Mouse (Mus musculus): ENCODE results near the gene Gm1113. TPM values are rescaled to one million over a fixed set of nuclear protein-coding genes. Genes with fewer than 3 reads are reported as not detected.
A peak's percentile ranks its signal among the peaks of the same experiment; 100 is the strongest.

The Gm1113 gene
- polyA plus RNA-seq, 1 experiment from 2014 or later, result not detected

DNA sequence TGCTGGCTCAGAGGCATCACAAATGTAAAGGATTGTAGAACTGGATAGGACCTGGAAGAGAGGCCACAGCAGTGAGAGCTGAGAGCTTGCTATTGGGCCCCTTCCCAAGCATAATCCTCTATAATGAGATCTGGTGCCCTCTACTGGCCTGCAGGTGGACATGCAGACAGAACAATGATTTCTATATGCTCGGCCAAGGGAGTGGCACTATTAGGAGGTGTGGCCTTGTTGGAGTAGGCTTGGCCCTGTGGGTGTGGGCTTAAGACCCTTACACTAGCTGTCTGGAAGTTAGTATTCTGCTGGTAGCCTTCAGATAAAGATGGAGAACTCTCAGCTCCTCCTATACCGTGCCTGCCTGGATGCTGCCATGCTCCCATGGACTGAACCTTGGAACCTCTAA, 17.0 kb upstream of the Gm1113 start:
- DNase-seq (ENCODE audit: low spot score), result peak; percentile 90
- H3K36me3 ChIP-seq (ENCODE audit: control insufficient read depth, insufficient read depth, low read length), result no peaks in the 10 kb centered on the region
- no peak overlapping the region for H3K27ac ChIP-seq (ENCODE audit: low read depth, low read length)
- H3K4me3 ChIP-seq (ENCODE audit: low read depth, low read length), result no peak overlapping the region
- no peak overlapping the region for H3K4me2 ChIP-seq (ENCODE audit: low read length)
- H3K27me3 ChIP-seq (replicated peaks; ENCODE audit: control insufficient read depth, insufficient read depth, low read length), result 0 out of 2 replicates have a peak, but pooled peaks cover 2% of the 10 kb centered on the region
- peak; percentile 94 for ATAC-seq
- H3K9me3 ChIP-seq (replicated peaks; ENCODE audit: control insufficient read depth, low read length), result no peaks in the 10 kb centered on the region
- no peak overlapping the region for H3K9ac ChIP-seq (ENCODE audit: low read length)
- no peaks in the 10 kb centered on the region for H3K4me1 ChIP-seq (ENCODE audit: control insufficient read depth, insufficient read depth, low read length)
- WGBS, result 6% methylated on average over 2 of the region's 2 CpGs

DNA sequence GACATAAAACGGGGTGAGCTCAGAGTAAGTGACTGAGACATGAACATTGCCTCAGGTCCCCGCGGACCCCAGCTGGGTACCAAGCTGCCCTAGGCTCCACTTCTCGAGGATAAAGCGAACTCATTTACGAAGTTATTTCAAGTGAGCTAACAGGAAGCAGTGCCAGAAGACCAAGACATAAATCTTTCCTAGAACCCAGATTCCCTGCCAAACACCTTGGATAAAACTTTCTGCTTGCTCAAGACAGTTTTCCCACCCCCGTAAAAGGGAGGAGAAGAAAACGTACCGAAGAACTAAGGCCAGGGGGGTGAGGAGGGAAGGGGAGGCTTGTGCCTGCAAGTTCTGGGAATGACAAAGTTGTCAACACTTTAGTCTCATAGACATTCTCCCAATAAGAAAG, 15.2 kb upstream of the Gm1113 start:
- ATAC-seq, result no peak
- no peak overlapping the region for H3K4me3 ChIP-seq (ENCODE audit: low read depth, low read length)
- 0 out of 2 replicates have a peak, but pooled peaks cover 2% of the 10 kb centered on the region for H3K27me3 ChIP-seq (replicated peaks; ENCODE audit: control insufficient read depth, insufficient read depth, low read length)
- no peaks in the 10 kb centered on the region for H3K9me3 ChIP-seq (replicated peaks; ENCODE audit: control insufficient read depth, low read length)
- H3K4me2 ChIP-seq (ENCODE audit: low read length), result no peak overlapping the region
- H3K36me3 ChIP-seq (ENCODE audit: control insufficient read depth, insufficient read depth, low read length), result no peaks in the 10 kb centered on the region
- no peak overlapping the region for H3K9ac ChIP-seq (ENCODE audit: low read length)
- 79% methylated on average over 9 of the region's 9 CpGs for WGBS
- H3K27ac ChIP-seq (ENCODE audit: low read depth, low read length), result no peak overlapping the region
- DNase-seq (ENCODE audit: low spot score), result no peak
- H3K4me1 ChIP-seq (ENCODE audit: control insufficient read depth, insufficient read depth, low read length), result no peaks in the 10 kb centered on the region

DNA sequence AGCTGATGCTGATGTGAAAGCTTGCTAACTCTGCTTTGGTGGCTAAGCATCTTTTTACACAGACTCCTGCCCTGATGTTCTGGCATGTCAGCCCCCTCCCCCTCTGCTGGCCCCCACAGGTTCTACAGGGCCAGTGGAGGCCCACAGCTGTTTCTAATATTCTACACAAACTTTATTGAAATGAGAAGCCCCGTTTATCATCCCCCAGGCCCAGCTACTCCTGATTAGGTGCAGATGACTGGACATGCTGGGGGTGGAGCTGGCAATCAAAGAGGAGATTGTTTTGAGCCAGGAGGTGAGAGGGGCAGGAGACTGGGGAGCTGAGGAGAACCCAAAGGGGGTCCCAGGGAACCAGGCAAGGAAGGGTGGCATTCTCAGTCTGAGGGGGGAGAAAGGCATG, 11.7 kb upstream of the Gm1113 start:
- Histone ChIP-seq H3K27me3 (replicated peaks; ENCODE audit: control insufficient read depth, insufficient read depth, low read length) (0 out of 2 replicates have a peak, but pooled peaks cover 2% of the 10 kb centered on the region), H3K4me1 (ENCODE audit: control insufficient read depth, insufficient read depth, low read length) (no peaks in the 10 kb centered on the region), H3K9ac (ENCODE audit: low read length) (no peak overlapping the region), H3K27ac (ENCODE audit: low read depth, low read length) (no peak overlapping the region), H3K4me3 (ENCODE audit: low read depth, low read length) (no peak overlapping the region), H3K4me2 (ENCODE audit: low read length) (no peak overlapping the region), H3K9me3 (replicated peaks; ENCODE audit: control insufficient read depth, low read length) (no peaks in the 10 kb centered on the region), H3K36me3 (ENCODE audit: control insufficient read depth, insufficient read depth, low read length) (no peaks in the 10 kb centered on the region)
- ATAC-seq (no peak), DNase-seq (ENCODE audit: low spot score) (no peak)
- WGBS, result 16% methylated on average over 1 of the region's 1 CpGs

DNA sequence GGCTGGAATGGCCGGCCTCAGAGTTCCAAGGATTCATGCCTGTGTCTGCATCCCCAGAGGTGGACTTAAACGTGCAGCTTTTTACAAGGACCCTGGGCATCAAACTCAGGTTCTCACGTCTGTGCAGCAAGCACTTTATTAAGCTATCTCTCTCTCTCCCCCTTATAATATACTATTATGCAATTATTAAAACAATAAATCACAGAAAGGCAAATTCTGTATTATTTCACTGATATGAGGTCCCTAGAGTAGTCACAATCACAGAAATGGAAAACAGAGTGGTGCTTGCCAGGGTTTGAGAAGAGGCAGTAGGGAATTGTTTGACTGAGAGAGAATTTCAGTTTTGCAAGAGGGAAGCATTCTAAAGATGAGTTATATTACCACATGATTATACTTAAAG, 11.1 kb upstream of the Gm1113 start:
- Histone ChIP-seq H3K27me3 (replicated peaks; ENCODE audit: control insufficient read depth, insufficient read depth, low read length) (0 out of 2 replicates have a peak, but pooled peaks cover 2% of the 10 kb centered on the region), H3K27ac (ENCODE audit: low read depth, low read length) (no peak overlapping the region), H3K4me1 (ENCODE audit: control insufficient read depth, insufficient read depth, low read length) (peaks cover under 1% of the 10 kb centered on the region; the same call in 1 of the 2 replicates), H3K36me3 (ENCODE audit: control insufficient read depth, insufficient read depth, low read length) (no peaks in the 10 kb centered on the region), H3K9ac (ENCODE audit: low read length) (no peak overlapping the region), H3K4me2 (ENCODE audit: low read length) (no peak overlapping the region), H3K4me3 (ENCODE audit: low read depth, low read length) (no peak overlapping the region), H3K9me3 (replicated peaks; ENCODE audit: control insufficient read depth, low read length) (no peaks in the 10 kb centered on the region)
- WGBS, result 74% methylated on average over 3 of the region's 3 CpGs
- DNase-seq (ENCODE audit: low spot score), result no peak
- no peak for ATAC-seq

DNA sequence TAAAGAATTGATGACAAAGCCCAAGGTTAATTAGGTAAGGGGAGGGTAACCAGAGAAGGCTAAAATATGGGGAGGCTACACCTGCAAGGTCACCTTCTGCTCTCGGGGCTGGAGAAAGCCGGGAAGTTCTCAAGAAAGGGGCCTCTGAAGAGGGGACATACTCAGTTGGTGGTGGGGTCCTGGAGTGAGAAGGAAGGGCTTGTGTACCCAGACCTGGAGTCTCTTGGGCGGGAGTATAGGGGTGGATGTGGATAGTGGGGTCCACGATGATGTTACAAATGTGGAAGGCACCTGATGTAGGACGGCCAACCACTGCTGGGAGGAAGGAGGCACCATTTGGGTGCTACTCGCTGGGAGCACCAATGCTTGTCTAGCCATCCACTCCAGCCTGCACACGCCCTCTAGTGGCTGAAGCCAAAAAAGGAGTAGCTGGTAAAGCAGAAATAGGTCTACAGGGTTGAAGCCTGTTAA, 5.9 kb upstream of the Gm1113 start:
- H3K4me3 ChIP-seq (ENCODE audit: low read depth, low read length), result no peak overlapping the region
- H3K36me3 ChIP-seq (ENCODE audit: control insufficient read depth, insufficient read depth, low read length), result no peaks in the 10 kb centered on the region
- peak overlapping the region; percentile 71; the same call in 1 of the 2 replicates for H3K27ac ChIP-seq (ENCODE audit: low read depth, low read length)
- H3K9ac ChIP-seq (ENCODE audit: low read length), result no peak overlapping the region
- H3K9me3 ChIP-seq (replicated peaks; ENCODE audit: control insufficient read depth, low read length), result no peaks in the 10 kb centered on the region
- no peaks in the 10 kb centered on the region for H3K27me3 ChIP-seq (replicated peaks; ENCODE audit: control insufficient read depth, insufficient read depth, low read length)
- WGBS, result 13% methylated on average over 7 of the region's 7 CpGs
- ATAC-seq, result peak; percentile 85
- H3K4me2 ChIP-seq (ENCODE audit: low read length), result peak overlapping the region; percentile 34; the same call in 1 of the 2 replicates
- peak; percentile 87 for DNase-seq (ENCODE audit: low spot score)
- H3K4me1 ChIP-seq (ENCODE audit: control insufficient read depth, insufficient read depth, low read length), result peaks cover 15% of the 10 kb centered on the region

DNA sequence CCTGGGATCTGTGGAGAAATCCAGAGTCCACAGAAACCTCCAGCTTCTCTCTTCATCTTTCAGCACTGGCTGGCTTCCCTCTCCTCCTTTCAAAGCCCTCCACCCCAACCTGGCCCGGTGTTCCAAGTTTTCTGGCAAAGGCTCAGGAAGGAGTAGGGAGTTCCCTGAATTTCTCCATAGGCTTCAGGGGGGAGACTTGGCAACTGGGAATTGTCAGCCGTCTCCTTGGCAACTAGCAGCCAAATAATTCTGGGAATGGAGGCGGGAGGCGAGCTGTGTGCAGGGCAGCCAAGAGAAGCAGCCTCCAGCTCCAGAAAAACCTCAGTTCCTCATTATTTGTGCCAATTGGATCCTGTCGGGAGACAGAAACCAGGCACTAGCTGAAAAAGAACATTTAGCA, 5.5 kb upstream of the Gm1113 start:
- Histone ChIP-seq H3K4me1 (ENCODE audit: control insufficient read depth, insufficient read depth, low read length) (peaks cover 15% of the 10 kb centered on the region), H3K27ac (ENCODE audit: low read depth, low read length) (peak overlapping the region; percentile 41; the same call in 1 of the 2 replicates), H3K27me3 (replicated peaks; ENCODE audit: control insufficient read depth, insufficient read depth, low read length) (no peaks in the 10 kb centered on the region), H3K4me2 (ENCODE audit: low read length) (peak overlapping the region; percentile 34; the same call in 1 of the 2 replicates), H3K4me3 (ENCODE audit: low read depth, low read length) (no peak overlapping the region), H3K36me3 (ENCODE audit: control insufficient read depth, insufficient read depth, low read length) (no peaks in the 10 kb centered on the region), H3K9me3 (replicated peaks; ENCODE audit: control insufficient read depth, low read length) (no peaks in the 10 kb centered on the region), H3K9ac (ENCODE audit: low read length) (no peak overlapping the region)
- ATAC-seq, result peak; percentile 90
- peak; percentile 94 for DNase-seq (ENCODE audit: low spot score)
- 9% methylated on average over 5 of the region's 5 CpGs for WGBS

DNA sequence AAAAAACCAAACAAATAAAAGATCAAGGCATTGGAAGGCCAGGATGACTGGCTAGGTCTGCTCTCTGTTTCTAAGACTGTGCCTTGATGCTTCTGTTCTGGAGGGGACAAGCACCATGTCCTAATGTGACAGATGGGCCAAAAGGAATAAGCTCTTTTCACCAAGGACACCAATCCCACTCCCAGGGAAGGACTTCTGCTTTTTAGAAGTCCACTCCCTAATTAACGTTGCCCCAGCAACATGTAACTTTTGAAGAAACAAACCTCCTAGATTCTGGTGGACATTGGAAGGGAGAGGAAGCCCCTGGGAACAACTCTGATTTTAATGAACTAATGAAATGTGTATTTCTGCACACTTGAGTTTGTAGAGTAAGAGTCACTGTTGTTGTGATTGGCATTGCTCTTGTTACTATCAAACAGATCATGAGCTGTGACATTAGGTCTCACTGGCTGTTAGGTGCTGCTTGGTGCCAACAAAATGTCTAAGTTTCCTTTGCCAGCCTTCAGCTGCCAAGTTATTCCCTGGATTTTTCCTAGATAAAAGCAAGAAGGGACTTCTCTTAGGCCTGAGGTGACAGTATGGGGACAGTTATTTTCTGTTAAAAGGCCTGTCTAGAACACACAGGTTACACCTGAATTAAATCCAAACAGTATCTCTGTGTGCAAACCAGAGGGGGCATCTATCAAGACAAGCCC, 4.9 kb upstream of the Gm1113 start:
- peak; percentile 27; the same call in 1 of the 2 replicates for ATAC-seq
- Histone ChIP-seq H3K36me3 (ENCODE audit: control insufficient read depth, insufficient read depth, low read length) (no peaks in the 10 kb centered on the region), H3K4me1 (ENCODE audit: control insufficient read depth, insufficient read depth, low read length) (peaks cover 15% of the 10 kb centered on the region), H3K27ac (ENCODE audit: low read depth, low read length) (peak overlapping the region; percentile 41; the same call in 1 of the 2 replicates), H3K4me3 (ENCODE audit: low read depth, low read length) (no peak overlapping the region), H3K27me3 (replicated peaks; ENCODE audit: control insufficient read depth, insufficient read depth, low read length) (no peaks in the 10 kb centered on the region), H3K4me2 (ENCODE audit: low read length) (no peak overlapping the region), H3K9me3 (replicated peaks; ENCODE audit: control insufficient read depth, low read length) (no peaks in the 10 kb centered on the region), H3K9ac (ENCODE audit: low read length) (no peak overlapping the region)
- 65% methylated on average over 1 of the region's 1 CpGs for WGBS
- peak; percentile 49 for DNase-seq (ENCODE audit: low spot score)

DNA sequence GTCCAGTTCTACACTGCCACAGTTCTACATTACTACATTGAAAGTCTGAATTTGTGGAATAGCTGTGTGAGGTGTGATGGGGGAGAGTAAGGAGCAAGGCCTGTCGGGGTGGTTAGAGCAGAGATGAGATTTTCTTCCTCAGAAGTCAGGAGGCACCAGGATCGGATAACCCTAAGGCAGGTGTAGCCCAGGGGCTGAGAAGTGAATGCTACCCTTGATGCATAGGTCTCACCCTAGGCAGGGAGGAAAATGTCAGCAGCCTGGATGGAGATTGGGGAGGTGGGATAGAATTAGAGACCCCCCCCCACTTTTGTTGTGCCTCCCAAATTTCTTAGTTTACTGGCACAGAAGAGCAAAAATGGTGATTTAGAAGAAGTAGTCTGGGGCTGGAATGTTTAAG, 4.2 kb upstream of the Gm1113 start:
- Histone ChIP-seq H3K36me3 (ENCODE audit: control insufficient read depth, insufficient read depth, low read length) (no peaks in the 10 kb centered on the region), H3K4me2 (ENCODE audit: low read length) (no peak overlapping the region), H3K27me3 (replicated peaks; ENCODE audit: control insufficient read depth, insufficient read depth, low read length) (no peaks in the 10 kb centered on the region), H3K4me1 (ENCODE audit: control insufficient read depth, insufficient read depth, low read length) (peaks cover 15% of the 10 kb centered on the region), H3K9me3 (replicated peaks; ENCODE audit: control insufficient read depth, low read length) (no peaks in the 10 kb centered on the region), H3K9ac (ENCODE audit: low read length) (no peak overlapping the region), H3K4me3 (ENCODE audit: low read depth, low read length) (no peak overlapping the region), H3K27ac (ENCODE audit: low read depth, low read length) (no peak overlapping the region)
- WGBS, result 76% methylated on average over 2 of the region's 2 CpGs
- no peak for DNase-seq (ENCODE audit: low spot score)
- ATAC-seq, result no peak

DNA sequence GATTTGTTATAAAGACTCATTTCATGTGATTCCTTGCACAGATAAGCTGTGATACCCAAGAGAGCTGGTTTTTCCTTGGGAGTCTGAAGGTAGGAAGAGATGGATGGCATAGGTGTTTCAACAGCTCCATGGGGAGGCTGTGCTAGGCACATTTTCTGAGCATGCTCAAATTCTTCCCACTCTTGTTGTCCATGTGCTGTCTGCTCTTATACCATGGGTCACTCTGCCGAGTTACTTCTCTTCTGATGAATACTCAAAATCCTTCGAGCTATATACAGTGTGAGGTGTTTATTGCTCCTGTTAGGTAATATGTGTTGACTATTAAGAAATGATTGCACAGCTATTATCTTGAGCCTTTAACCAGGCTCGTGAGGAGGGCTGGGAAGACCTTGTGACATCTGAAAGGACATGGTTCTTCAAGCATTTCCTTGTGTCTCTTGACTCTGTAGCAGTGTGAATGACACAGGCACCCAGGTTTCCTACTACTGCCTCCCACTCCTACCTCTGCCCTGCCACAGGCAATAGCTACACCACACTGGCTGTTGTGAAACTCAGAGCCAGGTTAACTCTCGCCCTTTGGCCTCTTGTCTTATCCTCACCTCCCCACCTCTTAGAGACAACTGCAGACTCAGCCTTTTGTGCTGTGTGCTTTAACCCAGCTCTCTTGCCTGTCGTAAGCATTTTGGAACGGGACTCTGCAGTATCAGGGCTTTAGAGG, 2.7 kb upstream of the Gm1113 start:
- peaks cover 15% of the 10 kb centered on the region for H3K4me1 ChIP-seq (ENCODE audit: control insufficient read depth, insufficient read depth, low read length)
- no peak for ATAC-seq
- H3K9me3 ChIP-seq (replicated peaks; ENCODE audit: control insufficient read depth, low read length), result no peaks in the 10 kb centered on the region
- H3K4me3 ChIP-seq (ENCODE audit: low read depth, low read length), result no peak overlapping the region
- no peak for DNase-seq (ENCODE audit: low spot score)
- WGBS, result 86% methylated on average over 6 of the region's 6 CpGs
- H3K9ac ChIP-seq (ENCODE audit: low read length), result no peak overlapping the region
- no peak overlapping the region for H3K4me2 ChIP-seq (ENCODE audit: low read length)
- no peaks in the 10 kb centered on the region for H3K36me3 ChIP-seq (ENCODE audit: control insufficient read depth, insufficient read depth, low read length)
- H3K27me3 ChIP-seq (replicated peaks; ENCODE audit: control insufficient read depth, insufficient read depth, low read length), result no peaks in the 10 kb centered on the region
- H3K27ac ChIP-seq (ENCODE audit: low read depth, low read length), result no peak overlapping the region
